Mouse (Mus musculus) retina, postnatal 7 days (tissue): ENCODE measurements around the gene Cmip.

Experiments used
- DNase-seq: peaks from one replicate; pipeline ENCODE4 v3.0.0-alpha.2; 2012; ENCODE audit warnings: low read depth, low spot score

Gene Cmip

GRCm38 (mm10) chr8:117373001-117373428, 116.2 kb downstream of the Cmip start:
- no peak for DNase-seq

DNA sequence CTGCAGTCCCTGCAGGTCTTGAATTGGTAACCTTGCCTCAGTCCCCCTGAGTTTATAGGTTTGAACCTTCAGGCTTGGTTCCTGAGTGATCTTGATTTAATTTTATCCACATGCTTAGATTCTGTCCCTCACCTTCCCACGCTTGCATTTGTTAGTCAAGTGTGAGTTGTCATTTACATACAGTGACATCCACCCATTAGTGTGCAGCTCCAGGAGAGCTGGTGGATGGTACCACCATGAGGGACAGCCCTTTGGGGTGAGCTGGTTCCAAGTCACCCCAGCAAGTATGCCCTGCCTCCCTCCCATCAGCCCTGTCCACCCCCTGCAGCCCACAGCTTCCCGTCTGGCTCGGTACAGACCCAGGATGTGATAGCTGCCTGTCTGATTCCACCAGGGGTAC, 117.2 kb downstream of the Cmip start:
- no peak for DNase-seq

DNA sequence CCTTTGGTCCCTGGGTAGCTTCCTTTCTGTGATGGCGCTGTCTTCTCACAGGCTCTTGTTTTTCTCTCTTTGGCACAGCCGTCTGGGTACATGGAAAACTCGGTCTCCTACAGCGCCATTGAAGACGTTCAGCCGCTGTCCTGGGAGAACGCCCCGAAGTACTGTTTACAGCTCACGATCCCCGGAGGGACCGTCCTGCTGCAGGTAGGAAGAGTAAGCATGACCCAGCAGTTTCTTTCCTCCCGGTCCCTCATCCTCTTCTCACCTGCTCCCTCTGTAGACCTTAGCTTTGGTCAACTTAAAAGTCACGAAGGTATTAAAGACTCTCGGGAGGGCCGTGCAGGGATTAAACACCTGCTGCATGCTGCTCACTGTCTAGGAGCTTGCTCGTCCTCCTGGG, 120.1 kb downstream of the Cmip start:
- no peak for DNase-seq

DNA sequence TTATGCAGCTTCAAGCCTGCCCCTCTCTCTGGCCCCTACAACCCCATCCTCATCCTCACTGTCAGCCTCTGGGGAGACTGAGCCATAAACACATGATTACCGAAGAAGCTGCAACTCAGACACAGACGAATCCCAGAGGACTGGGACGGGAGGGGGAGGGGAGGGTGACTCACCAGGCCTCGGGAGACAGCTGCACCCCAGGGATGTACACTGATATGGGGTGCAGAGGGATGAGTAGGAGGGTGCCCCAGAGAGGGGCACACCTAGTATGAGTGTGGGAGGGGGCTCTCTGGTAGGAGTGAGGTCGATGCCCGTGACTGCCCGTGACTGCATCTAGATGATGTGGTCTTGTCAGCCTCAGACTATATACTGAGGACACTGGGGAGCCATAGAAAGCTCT, 121.8 kb downstream of the Cmip start:
- DNase-seq, result no peak

- no peak for DNase-seq
These were observed 122.3 kb downstream of the Cmip start for GRCm38 (mm10) chr8:117379131-117379530.

DNA sequence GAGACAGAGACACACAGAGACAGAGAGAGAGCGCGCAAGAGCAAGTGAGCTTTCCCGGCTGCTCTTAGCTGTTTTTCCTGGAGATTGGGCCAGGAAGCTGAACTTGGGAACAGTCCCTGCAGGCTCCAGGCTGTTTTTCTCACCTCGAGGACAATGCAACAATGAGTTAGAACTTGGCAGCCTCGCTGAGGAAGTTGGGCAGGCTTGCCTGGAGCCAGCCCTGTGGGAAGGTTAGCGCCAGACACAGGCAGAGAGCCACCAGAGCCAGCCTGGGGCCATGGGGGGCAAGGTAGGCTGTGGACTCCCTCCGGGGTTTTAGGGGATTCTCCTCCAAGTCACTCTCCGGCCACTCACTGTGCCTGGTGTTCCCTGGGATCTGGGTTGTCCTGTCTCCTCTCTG, 123.9 kb downstream of the Cmip start:
- no peak for DNase-seq

DNA sequence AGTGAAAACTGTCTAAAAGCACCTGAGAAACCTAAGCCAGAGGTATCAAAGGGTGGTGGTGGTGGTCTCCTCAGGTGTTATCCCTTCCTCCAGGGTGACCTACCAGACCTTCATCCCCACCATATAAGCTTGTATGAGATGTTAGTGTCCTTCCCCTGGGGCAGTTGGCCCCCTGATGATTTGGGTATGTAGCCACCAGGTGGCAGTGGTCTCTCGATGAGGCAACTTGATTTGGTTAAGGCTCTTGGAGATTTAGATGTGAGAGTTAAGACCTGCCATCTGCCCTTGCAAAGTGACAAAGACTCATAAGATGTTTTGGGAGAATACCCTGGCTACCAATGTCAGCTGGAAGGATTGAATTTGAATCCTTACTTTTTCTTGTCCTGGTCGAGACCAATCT, 129.3 kb downstream of the Cmip start:
- DNase-seq, result no peak

DNA sequence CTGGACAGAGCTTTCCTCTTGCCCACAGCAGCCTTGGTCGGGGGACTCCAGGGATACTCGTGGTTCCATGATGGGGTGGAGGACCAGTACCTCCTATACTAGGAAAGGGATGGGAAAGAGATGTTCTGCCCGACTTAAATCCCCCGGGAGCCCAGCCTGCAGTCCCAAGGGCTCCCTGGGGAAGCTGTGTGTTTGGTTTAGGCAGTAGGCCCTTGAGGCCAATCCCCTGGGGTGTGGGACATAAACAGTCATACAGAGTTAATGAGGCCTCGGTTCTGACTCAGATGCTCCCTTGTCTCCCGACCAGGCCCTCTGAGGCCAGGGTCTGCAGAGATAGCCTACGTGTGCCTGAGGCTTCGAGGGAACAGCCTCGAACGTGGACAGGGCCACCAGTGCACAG, 130.8 kb downstream of the Cmip start:
- DNase-seq, result no peak

GRCm38 (mm10) chr8:117388370-117388769, 131.5 kb downstream of the Cmip start:
- DNase-seq, result no peak

- no peak for DNase-seq
These were observed 137.0 kb downstream of the Cmip start for GRCm38 (mm10) chr8:117393853-117394252.

DNA sequence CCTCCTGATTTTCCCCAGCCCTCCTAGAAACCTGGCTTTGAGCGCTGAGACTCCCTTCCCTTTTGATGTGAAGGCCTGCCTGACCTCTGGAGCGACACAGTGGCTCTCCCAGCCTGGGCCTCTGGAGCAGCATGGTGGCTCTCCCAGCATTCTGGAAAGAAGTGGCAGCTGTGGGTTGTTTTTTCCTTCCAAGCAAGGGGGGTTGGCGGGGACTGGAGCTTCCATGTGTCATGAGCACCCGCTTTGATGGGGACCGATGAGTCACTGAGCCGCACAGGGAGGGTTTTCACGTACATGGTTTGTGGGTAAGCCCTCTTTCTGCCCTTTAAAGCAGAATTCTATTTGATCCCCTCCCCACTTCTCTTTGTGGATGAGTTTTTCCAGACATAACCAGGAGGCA, 138.2 kb downstream of the Cmip start:
- DNase-seq, result no peak

DNA sequence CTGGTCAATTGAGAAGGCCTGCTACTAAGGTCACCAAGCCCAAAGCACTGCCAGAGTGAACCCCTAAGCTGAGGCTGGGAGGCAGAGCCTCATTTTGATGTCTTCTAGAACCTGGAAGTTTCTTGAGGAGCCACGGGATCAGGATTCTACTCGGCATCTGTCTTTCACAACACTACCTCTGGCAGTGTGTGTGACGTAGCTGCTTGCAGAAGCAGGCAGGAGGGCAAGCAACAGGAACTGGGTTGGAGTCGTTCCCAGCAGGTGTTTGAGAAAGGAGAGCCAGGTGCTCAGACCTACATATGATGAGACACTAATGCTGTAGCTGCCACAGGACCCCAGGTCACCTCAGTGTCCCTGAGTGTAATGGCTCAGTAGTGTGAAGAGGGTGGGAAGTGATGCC, 140.0 kb downstream of the Cmip start:
- no peak for DNase-seq

- DNase-seq, result no peak
These were observed 140.9 kb downstream of the Cmip start for GRCm38 (mm10) chr8:117397751-117398150.

DNA sequence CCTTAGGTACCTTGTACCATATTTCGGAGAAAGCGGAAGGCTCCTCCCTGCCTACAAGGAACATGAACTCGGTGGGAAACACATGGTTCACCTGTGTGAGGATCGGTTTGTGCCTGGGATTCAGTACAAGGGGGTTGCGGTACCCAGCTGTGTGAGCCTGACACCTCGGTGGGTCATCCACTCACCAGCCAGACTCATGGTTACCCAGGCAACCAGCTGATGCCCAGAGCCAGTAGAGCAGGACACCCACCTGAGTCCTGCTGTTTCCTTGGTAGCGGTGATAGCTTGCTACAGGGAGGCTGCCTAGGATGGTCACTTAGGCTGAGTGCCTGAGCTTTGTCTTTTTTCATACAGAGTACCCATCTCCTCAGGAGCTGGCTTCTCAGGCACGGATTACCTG, 142.4 kb downstream of the Cmip start:
- no peak for DNase-seq

DNA sequence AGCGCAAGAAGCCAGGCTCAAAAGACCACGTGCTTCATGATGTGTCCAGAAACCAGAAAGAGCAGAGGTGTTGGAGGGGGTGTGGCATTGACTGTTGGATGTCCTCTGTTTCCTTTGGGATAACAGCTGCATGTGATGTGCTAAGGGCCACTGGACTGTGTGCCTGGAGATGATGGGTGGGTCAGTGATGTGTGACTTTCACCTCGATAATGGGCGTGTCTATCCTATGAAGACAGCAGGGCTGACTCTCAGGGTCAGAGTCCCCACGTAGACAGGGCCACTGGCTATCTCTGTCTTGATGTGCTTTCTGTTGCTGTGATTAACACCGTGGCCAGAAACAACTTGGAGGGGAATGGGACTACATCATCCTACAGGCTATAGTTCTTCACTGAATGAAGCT, 144.0 kb downstream of the Cmip start:
- no peak for DNase-seq

DNA sequence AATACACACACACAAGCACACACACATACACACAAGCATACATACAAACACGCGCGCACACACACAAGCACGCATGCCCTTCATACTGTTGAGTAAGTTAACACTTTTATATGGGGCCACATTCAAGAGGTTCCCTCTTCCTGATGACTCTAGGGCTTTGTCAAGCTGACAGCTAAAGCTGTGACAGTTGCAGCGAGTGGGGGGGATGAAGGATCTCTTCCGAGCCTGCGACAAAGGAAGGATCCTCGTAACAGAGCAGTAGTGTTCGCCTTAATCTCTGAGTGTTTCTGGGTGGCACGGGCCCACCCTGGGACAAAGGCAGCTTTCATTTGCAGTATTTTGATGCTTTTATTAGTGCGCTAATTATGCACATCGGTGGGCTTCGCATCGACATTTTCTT, 145.0 kb downstream of the Cmip start:
- no peak for DNase-seq

DNA sequence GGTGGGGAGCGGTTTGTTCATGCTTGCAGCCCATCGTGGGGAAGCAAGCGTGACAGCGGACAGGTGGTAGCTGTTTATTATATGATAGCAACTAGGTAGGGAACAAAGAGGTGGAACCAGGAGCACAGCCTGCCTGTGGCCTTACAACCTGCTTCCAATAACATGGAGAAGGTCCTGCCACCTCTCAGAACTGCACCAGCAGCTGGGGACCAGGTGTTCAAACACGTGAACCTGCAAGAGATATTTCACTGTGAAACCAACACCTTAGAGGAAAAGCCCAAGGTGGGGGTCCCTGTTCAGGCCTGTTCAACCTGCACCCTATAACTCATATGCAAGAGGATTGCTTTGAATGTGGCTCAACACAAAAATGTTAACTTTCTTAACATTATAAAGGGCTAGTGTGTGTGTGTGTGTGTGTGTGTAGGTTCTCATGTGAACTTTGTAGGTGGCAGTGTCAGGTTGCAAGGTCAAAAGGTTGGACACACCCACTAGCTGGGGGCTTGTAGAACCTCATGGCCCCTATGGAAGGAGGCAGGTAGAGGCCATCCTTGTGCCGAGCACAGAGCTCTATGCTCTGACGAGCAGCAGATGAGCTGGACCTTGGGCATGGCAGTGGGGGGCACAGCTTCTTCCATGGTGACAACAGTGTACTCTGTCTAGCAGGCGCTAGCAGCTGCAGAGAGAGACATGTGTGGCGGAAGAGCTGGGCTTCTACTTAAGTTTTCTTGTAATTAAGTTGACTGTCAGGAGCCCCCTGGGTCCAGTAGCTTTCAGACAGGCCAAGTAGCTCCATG, 146.2 kb downstream of the Cmip start:
- DNase-seq, result no peak

GRCm38 (mm10) chr8:117403705-117404476, 147.0 kb downstream of the Cmip start:
- no peak for DNase-seq

GRCm38 (mm10) chr8:117406081-117406480, 149.2 kb downstream of the Cmip start:
- DNase-seq, result no peak

- DNase-seq, result no peak
These were observed 151.8 kb downstream of the Cmip start for GRCm38 (mm10) chr8:117408634-117409033.

- no peak for DNase-seq
These were observed 152.2 kb downstream of the Cmip start for GRCm38 (mm10) chr8:117409056-117409455.

DNA sequence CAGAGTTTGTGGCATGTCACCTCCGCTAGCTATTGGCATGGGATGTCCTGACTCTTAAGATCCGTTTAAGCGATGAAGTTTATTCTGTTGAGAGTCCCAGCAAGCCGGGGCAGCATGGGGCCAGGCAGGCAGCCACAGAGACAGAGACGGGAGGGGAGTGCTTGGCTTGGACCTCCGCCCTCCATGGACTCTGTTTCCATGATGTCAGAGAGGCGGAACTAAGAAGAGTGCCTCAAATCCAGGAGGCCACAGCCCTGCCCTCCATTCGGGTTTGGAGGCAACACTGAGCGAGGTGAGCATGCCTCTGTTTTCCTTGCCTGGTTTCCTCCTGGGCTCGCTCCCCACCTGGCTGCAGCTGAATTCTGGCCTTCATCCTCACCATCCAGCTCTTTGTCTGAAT, 153.5 kb downstream of the Cmip start:
- DNase-seq, result no peak

DNA sequence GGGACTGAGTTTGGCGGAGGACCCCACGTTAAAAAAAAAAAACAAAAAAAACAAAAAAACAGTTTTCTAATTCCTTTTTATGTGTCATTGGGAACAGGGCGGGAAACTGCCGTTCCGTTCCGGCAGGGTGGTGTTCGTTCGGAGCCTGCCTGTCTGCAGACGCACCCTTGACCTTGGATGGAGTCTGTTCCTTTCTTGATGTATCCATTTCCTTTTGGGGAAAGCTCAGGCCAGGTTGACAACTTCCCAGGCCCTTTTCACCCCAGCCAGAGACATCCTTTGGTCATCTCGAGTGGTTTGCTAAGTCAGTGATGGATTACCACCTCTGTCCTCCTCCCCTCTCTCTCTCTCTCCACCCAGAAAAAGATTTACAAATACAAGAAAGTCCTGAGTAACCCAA, 154.0 kb downstream of the Cmip start:
- DNase-seq, result no peak
